Comparison of ENCODE assay signal across 20 mouse cellular contexts in the genomic region with DNA sequence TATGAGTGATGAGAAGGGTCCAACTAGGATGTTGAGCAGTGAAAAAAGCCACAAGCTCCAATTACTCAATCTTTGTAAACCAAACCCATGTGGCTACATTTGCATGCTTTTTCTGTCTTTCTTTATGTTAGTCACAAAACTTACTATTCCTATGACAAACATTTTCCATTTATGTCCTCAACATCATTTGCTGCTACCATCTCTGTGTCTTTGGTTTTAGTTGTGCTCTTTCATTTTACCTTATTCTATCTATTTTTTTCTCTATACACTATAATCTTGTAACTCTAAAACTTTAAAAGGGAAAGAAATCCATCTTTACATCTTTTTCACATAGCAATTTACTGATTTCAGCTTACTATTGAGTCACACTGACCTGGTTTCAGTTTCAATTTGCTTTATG.
"Had no signal": no experiment of that assay in that cellular context is flagged by ENCODE, and none has a peak within 500 bp of the region (broad histone marks: within the 10 kb centered on the region; RNA-seq: fewer than 3 reads in every experiment).

No protein-coding gene starts in this region.

- H3K4me1 ChIP-seq: lung, embryonic 15.5 days; megakaryocyte, embryonic 14.5 days; midbrain, embryonic 13.5 days; midbrain, embryonic 15.5 days; neural tube, embryonic 13.5 days; neural tube, embryonic 15.5 days; stomach, embryonic 15.5 days had no signal

- H3K36me3 ChIP-seq: lung, embryonic 15.5 days; midbrain, embryonic 13.5 days; midbrain, embryonic 15.5 days; neural tube, embryonic 13.5 days; neural tube, embryonic 15.5 days; stomach, embryonic 15.5 days had no signal

- H3K4me2 ChIP-seq: lung, embryonic 15.5 days; midbrain, embryonic 11.5 days; midbrain, embryonic 13.5 days; midbrain, embryonic 15.5 days; neural tube, embryonic 13.5 days; neural tube, embryonic 15.5 days; stomach, embryonic 15.5 days had no signal

- ATAC-seq: liver, postnatal 0 days; lung, postnatal 0 days; midbrain, embryonic 13.5 days; midbrain, embryonic 15.5 days had no signal

- H3K9me3 ChIP-seq: lung, embryonic 15.5 days; megakaryocyte, embryonic 14.5 days; midbrain, embryonic 13.5 days; midbrain, embryonic 15.5 days; neural tube, embryonic 13.5 days; neural tube, embryonic 15.5 days; stomach, embryonic 15.5 days had no signal

- H3K27me3 ChIP-seq: lung, embryonic 15.5 days; megakaryocyte, embryonic 14.5 days; midbrain, embryonic 13.5 days; midbrain, embryonic 15.5 days; neural tube, embryonic 13.5 days; neural tube, embryonic 15.5 days; stomach, embryonic 15.5 days had no signal

- H3K4me3 ChIP-seq: lung, embryonic 15.5 days; megakaryocyte, embryonic 14.5 days; midbrain, embryonic 13.5 days; midbrain, embryonic 15.5 days; neural tube, embryonic 13.5 days; neural tube, embryonic 15.5 days; stomach, embryonic 15.5 days had no signal

- DNase-seq: liver, postnatal 0 days; lung, adult 2 months; lung, postnatal 14 days; lung, postnatal 36 days; retina, postnatal 1 day; right cerebral cortex, adult 18-20 months; thymus, adult 2 months; thymus, postnatal 25 days; thymus, postnatal 4 days had no signal

- H3K27ac ChIP-seq: lung, embryonic 15.5 days; macrophage; midbrain, embryonic 13.5 days; midbrain, embryonic 15.5 days; neural tube, embryonic 13.5 days; neural tube, embryonic 15.5 days; stomach, embryonic 15.5 days; stomach, postnatal 0 days had no signal

- H3K9ac ChIP-seq: liver, postnatal 0 days; lung, embryonic 15.5 days; midbrain, embryonic 13.5 days; midbrain, embryonic 15.5 days; neural tube, embryonic 13.5 days; neural tube, embryonic 15.5 days; stomach, embryonic 15.5 days had no signal
